Mouse (Mus musculus): ENCODE measurements around the gene Atp8a1. TPM values are rescaled to one million over a fixed set of nuclear protein-coding genes. Genes with fewer than 3 reads are reported as not detected.

Atp8a1 gene
- polyA plus RNA-seq, 1 experiment from 2014 or later = 9.1 TPM

DNA sequence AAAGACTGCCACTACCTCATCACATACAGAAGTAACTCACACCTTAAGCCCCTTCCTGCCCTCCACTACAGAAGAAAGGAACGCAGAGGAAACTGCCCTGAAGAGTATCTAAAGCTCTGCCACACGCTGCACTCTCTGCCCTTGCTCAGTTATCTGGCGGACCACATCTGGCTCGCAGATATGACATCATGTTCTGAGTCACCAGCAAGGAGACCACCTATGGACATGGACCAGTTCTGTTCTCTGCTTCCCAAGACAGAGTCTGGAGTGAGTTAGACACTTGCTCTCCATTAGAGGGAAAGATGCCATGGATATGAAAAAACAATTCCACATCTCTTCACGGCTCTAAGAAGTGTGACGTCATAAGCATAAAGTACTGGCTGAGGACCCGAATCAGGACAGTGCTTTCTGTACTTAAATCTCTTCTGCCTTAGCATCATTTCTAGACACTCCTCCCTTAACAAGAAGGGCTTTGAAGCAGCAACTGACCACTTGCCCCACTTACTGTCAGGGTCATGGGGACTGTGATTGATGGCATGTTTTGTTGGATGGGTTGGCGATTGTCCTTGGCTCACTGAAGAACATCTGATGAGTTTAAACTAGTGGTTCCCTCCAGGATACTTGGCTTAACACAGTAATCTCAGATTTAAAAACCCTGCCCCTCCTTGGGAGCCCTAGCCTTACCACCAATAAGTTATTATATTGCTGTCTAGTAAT lies 206.5 kb downstream of the Atp8a1 start:
- H3K9me3 ChIP-seq (ENCODE audit: control insufficient read depth) = no peaks in the 10 kb centered on the region
- H3K36me3 ChIP-seq (ENCODE audit: control insufficient read depth, insufficient read depth) = peaks cover 10% of the 10 kb centered on the region; the same call in 1 of the 2 replicates
- WGBS = 75% methylated on average over 8 of the region's 8 CpGs
- no peak overlapping the region for H3K27ac ChIP-seq (ENCODE audit: low read depth, low read length)
- no peak overlapping the region for H3K4me2 ChIP-seq (replicated peaks; ENCODE audit: low read depth)
- TF ChIP-seq CTCF (IDR thresholded peaks at IDR 0.05; ENCODE audit: low read depth) = no peak
- no peaks in the 10 kb centered on the region for H3K4me1 ChIP-seq (replicated peaks; ENCODE audit: control insufficient read depth, insufficient read depth, low read length)
- H3K27me3 ChIP-seq (replicated peaks; ENCODE audit: control insufficient read depth, insufficient read depth, low read length) = no peaks in the 10 kb centered on the region
- no peak for ATAC-seq
- no peak overlapping the region for H3K9ac ChIP-seq (ENCODE audit: low read depth, low read length)
- no peak overlapping the region for H3K4me3 ChIP-seq (ENCODE audit: low read depth, low read length)

DNA sequence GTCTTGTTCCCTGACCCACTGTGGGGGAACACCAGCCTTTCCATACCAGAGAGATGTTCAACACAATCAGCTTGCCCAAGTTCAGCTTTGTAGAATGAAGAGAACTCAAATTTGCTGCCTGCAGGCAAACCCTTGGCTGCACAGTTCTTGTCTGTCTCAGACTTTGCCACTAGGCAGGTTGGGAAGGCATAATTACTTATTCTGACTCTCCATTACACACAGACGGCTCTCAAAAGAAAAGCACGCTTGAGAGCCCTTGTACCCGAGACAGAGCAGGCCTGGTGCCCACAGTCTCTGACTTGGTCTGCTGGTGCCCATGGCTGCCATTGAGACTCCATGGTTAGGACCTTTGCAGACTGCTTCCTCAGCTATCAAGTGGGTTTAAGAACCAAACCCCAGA lies 212.9 kb downstream of the Atp8a1 start:
- Histone ChIP-seq H3K36me3 (ENCODE audit: control insufficient read depth, insufficient read depth) (peaks cover 8% of the 10 kb centered on the region; the same call in 1 of the 2 replicates), H3K27ac (ENCODE audit: low read depth, low read length) (no peak overlapping the region), H3K27me3 (replicated peaks; ENCODE audit: control insufficient read depth, insufficient read depth, low read length) (no peaks in the 10 kb centered on the region), H3K9me3 (ENCODE audit: control insufficient read depth) (no peaks in the 10 kb centered on the region), H3K4me3 (ENCODE audit: low read depth, low read length) (no peak overlapping the region), H3K4me2 (replicated peaks; ENCODE audit: low read depth) (no peak overlapping the region), H3K4me1 (replicated peaks; ENCODE audit: control insufficient read depth, insufficient read depth, low read length) (no peaks in the 10 kb centered on the region), H3K9ac (ENCODE audit: low read depth, low read length) (no peak overlapping the region)
- ATAC-seq = no peak
- WGBS = 79% methylated on average over 3 of the region's 3 CpGs
- no peak for TF ChIP-seq CTCF (IDR thresholded peaks at IDR 0.05; ENCODE audit: low read depth)

- no peak overlapping the region for H3K9ac ChIP-seq (ENCODE audit: low read depth, low read length)
- no peak for ATAC-seq
- no peaks in the 10 kb centered on the region for H3K4me1 ChIP-seq (replicated peaks; ENCODE audit: control insufficient read depth, insufficient read depth, low read length)
- no peak overlapping the region for H3K4me3 ChIP-seq (ENCODE audit: low read depth, low read length)
- peaks cover 8% of the 10 kb centered on the region; the same call in 1 of the 2 replicates for H3K36me3 ChIP-seq (ENCODE audit: control insufficient read depth, insufficient read depth)
- no peak overlapping the region for H3K4me2 ChIP-seq (replicated peaks; ENCODE audit: low read depth)
- H3K27me3 ChIP-seq (replicated peaks; ENCODE audit: control insufficient read depth, insufficient read depth, low read length) = no peaks in the 10 kb centered on the region
- TF ChIP-seq CTCF (IDR thresholded peaks at IDR 0.05; ENCODE audit: low read depth) = no peak
- H3K27ac ChIP-seq (ENCODE audit: low read depth, low read length) = no peak overlapping the region
- no peaks in the 10 kb centered on the region for H3K9me3 ChIP-seq (ENCODE audit: control insufficient read depth)
- WGBS = 50% methylated on average over 10 of the region's 10 CpGs
Observed at GRCm38 (mm10) chr5:67633831-67634268, 213.4 kb downstream of the Atp8a1 start.

DNA sequence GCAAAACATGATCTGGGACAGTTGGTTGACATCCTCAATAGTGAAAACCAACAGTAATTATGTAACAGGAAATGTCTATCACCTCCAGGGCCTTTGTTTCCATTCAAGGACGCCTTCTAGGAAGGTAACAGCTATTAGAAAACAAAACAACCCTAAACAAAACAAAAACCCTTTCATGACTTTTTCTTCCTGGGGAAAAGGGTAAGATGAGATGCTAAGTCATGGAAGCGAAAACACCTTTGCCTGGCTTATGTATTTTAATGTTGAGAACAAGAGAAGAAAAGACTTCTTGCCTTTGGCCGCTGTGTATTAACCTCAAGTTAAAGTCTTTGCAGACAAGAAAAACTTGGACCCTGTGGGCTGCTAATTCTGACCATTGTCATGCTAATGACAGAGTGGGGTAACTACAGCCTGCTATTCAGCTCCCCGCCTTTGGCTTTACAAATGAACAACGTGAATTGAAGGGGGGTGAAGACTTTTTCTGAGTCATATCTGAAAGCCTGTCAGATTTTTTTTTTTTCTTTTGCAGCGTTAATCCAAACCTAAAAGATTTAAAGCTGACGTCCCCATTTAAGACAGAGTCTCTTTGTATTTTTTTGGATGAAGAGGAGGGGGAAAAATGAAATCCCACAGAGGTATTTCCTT lies 214.0 kb downstream of the Atp8a1 start:
- Histone ChIP-seq H3K27me3 (replicated peaks; ENCODE audit: control insufficient read depth, insufficient read depth, low read length) (no peaks in the 10 kb centered on the region), H3K36me3 (ENCODE audit: control insufficient read depth, insufficient read depth) (peaks cover 3% of the 10 kb centered on the region; the same call in 1 of the 2 replicates), H3K4me1 (replicated peaks; ENCODE audit: control insufficient read depth, insufficient read depth, low read length) (no peaks in the 10 kb centered on the region), H3K27ac (ENCODE audit: low read depth, low read length) (no peak overlapping the region), H3K4me2 (replicated peaks; ENCODE audit: low read depth) (no peak overlapping the region), H3K9me3 (ENCODE audit: control insufficient read depth) (no peaks in the 10 kb centered on the region), H3K4me3 (ENCODE audit: low read depth, low read length) (no peak overlapping the region), H3K9ac (ENCODE audit: low read depth, low read length) (no peak overlapping the region)
- TF ChIP-seq CTCF (IDR thresholded peaks at IDR 0.05; ENCODE audit: low read depth) = no peak
- ATAC-seq = no peak
- WGBS = 60% methylated on average over 7 of the region's 7 CpGs

DNA sequence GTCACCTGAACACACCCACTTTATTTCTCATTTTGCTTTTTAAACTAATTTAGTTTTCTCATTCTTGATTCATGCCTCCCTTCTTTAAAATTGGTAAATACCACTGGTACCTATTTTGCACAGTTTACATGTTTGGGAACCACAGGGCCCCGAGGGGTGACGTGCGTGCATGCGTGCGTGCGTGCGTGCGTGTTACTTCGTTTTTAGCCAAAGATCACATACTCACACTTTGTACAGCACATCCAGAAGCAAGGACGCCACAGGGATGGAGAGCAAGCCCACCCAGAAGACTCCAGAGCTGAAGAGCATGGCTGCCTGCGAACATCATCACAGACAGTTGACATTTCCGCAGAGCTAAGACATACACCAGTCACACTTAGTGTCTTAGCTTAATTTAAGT lies 216.0 kb downstream of the Atp8a1 start:
- no peak for TF ChIP-seq CTCF (IDR thresholded peaks at IDR 0.05; ENCODE audit: low read depth)
- Histone ChIP-seq H3K9ac (ENCODE audit: low read depth, low read length) (no peak overlapping the region), H3K27ac (ENCODE audit: low read depth, low read length) (no peak overlapping the region), H3K4me2 (replicated peaks; ENCODE audit: low read depth) (no peak overlapping the region), H3K27me3 (replicated peaks; ENCODE audit: control insufficient read depth, insufficient read depth, low read length) (no peaks in the 10 kb centered on the region), H3K4me3 (ENCODE audit: low read depth, low read length) (no peak overlapping the region), H3K36me3 (ENCODE audit: control insufficient read depth, insufficient read depth) (peaks cover 3% of the 10 kb centered on the region; the same call in 1 of the 2 replicates), H3K4me1 (replicated peaks; ENCODE audit: control insufficient read depth, insufficient read depth, low read length) (no peaks in the 10 kb centered on the region), H3K9me3 (ENCODE audit: control insufficient read depth) (no peaks in the 10 kb centered on the region)
- WGBS = 91% methylated on average over 12 of the region's 12 CpGs
- no peak for ATAC-seq

GRCm38 (mm10) chr5:67629861-67630260 lies 217.4 kb downstream of the Atp8a1 start:
- no peak for ATAC-seq
- H3K27ac ChIP-seq (ENCODE audit: low read depth, low read length) = no peak overlapping the region

More at GRCm38 (mm10) chr5:67629861-67630260, 217.4 kb downstream of the Atp8a1 start:
- Histone ChIP-seq H3K4me2 (replicated peaks; ENCODE audit: low read depth) (no peak overlapping the region), H3K27me3 (replicated peaks; ENCODE audit: control insufficient read depth, insufficient read depth, low read length) (no peaks in the 10 kb centered on the region), H3K9ac (ENCODE audit: low read depth, low read length) (no peak overlapping the region), H3K4me1 (replicated peaks; ENCODE audit: control insufficient read depth, insufficient read depth, low read length) (no peaks in the 10 kb centered on the region), H3K36me3 (ENCODE audit: control insufficient read depth, insufficient read depth) (peaks cover 3% of the 10 kb centered on the region; the same call in 1 of the 2 replicates), H3K9me3 (ENCODE audit: control insufficient read depth) (no peaks in the 10 kb centered on the region), H3K4me3 (ENCODE audit: low read depth, low read length) (no peak overlapping the region)
- 90% methylated on average over 6 of the region's 6 CpGs for WGBS
- TF ChIP-seq CTCF (IDR thresholded peaks at IDR 0.05; ENCODE audit: low read depth) = no peak
